Mouse (Mus musculus) embryonic facial prominence, embryonic 15.5 days (tissue): ENCODE measurements around the gene Abhd4. TPM values are rescaled to one million over a fixed set of nuclear protein-coding genes. Genes with fewer than 3 reads are reported as not detected.

Experiments
- ATAC-seq: fragments of 200-750 bp; cut with Nextera tagmentation; 2 replicates; pipeline ENCODE4 v1.8.0; 2017; ENCODE audit warnings: low read depth, moderate TSS enrichment; ENCODE audit not compliant: insufficient number of reproducible peaks, low FRiP score, low TSS enrichment
- H3K27ac ChIP-seq: fragments of 300-500 bp; sonication (generic); replicated peaks from 2 replicates; pipeline ENCODE4 v1.5.1; 2015; ENCODE audit warnings: mild to moderate bottlenecking, inconsistent platforms
- H3K27me3 ChIP-seq: fragments of 300-500 bp; sonication (generic); 2 replicates; pipeline ENCODE4 v1.6.1; 2015; ENCODE audit warnings: inconsistent platforms
- H3K36me3 ChIP-seq: fragments of 300-500 bp; sonication (generic); 2 replicates; pipeline ENCODE4 v1.6.1; 2015; ENCODE audit warnings: mild to moderate bottlenecking, inconsistent platforms
- H3K4me1 ChIP-seq: fragments of 300-500 bp; sonication (generic); 2 replicates; pipeline ENCODE4 v1.6.1; 2015; ENCODE audit warnings: inconsistent platforms
- H3K4me2 ChIP-seq: fragments of 300-500 bp; sonication (generic); replicated peaks from 2 replicates; pipeline ENCODE4 v1.6.1; 2015; ENCODE audit warnings: mild to moderate bottlenecking, inconsistent platforms
- H3K4me3 ChIP-seq: fragments of 300-500 bp; sonication (generic); replicated peaks from 2 replicates; pipeline ENCODE4 v1.5.1; 2015; ENCODE audit warnings: mild to moderate bottlenecking, inconsistent platforms
- H3K9ac ChIP-seq: fragments of 300-500 bp; sonication (generic); 2 replicates; pipeline ENCODE4 v1.6.1; 2015; ENCODE audit warnings: inconsistent platforms
- H3K9me3 ChIP-seq: fragments of 300-500 bp; sonication (generic); replicated peaks from 2 replicates; pipeline ENCODE4 v1.6.1; 2016; ENCODE audit warnings: inconsistent platforms
- WGBS: fragments of 180-500 bp; shearing (Covaris S2); methylation state at CpG from one replicate; pipeline ENCODE4 v1.1.7; 2015; 5-methylcytosine and 5-hydroxymethylcytosine counted together
- polyA plus RNA-seq: library from polyadenylated mRNA; unstranded; fragments of >200 nt; fragmentation: Nextera tagmentation; extraction: Ambion mirVana; gene quantifications from 2 replicates; pipeline ENCODE4 v1.2.1, GENCODE M21; 2015

The Abhd4 gene
- polyA plus RNA-seq, 1 experiment from 2014 or later, result 66.7 TPM

DNA sequence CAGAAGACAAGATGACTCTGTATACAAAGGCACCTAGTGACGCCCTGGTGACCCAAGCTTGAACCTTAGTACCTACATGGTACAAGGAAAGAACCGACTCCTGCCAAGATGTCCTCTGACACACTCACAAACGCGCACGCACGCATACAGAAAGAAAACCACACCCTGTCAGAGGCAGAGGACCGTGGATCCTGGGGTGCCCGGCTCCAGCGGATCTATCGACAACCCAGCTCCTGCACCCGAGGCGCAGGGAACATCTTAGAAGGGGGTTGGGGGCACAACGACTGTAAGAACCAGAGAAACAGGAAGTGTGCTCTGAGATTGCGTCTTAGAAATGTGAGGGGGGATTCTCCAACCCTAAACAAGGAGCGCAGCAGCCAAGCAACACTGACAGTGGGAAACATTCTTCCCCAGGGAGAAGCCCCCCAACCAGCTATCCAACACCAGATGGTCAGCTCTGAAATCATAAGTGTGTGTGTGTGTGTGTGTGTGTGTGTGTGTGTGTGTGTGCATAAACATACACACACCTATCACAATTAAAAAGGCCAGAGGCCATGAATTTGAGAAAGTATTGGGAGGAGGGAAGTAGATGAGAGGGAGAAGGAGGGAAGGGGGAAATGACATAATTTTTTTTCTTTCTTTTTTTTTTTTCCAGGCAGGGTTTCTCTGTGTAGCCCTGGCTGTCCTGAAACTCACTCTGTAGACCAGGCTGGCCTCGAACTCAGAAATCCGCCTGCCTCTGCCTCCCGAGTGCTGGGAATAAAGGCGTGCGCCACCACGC, 22.6 kb upstream of the Abhd4 start:
- no peaks in the 10 kb centered on the region for H3K27me3 ChIP-seq
- H3K9ac ChIP-seq, result no peak overlapping the region
- H3K4me1 ChIP-seq, result peaks cover 28% of the 10 kb centered on the region
- H3K9me3 ChIP-seq, result no peaks in the 10 kb centered on the region
- no peak overlapping the region for H3K27ac ChIP-seq
- no peak for ATAC-seq
- H3K4me3 ChIP-seq, result no peak overlapping the region
- 72% methylated on average over 21 of the region's 21 CpGs for WGBS
- no peak overlapping the region for H3K4me2 ChIP-seq
- H3K36me3 ChIP-seq, result peaks cover 13% of the 10 kb centered on the region

DNA sequence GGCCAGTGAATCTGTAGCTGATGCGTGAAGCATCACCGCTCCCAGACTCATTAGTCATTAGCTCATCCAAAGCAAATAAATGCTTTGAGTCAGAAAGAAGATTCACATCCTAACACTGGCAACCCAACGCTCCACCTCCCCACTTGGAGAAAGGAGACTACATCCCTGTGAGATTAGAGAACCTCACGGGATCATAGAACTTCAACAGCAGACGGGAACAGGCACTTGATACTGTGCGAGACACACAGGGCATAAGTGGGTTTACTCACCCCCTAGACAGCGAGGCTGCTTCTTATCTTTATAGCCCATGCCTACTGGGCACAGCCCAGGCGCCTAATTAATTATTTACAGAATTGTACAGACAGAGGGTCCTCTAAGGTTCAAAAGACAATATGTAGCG, 21.8 kb upstream of the Abhd4 start:
- Histone ChIP-seq H3K9me3 (no peaks in the 10 kb centered on the region), H3K9ac (no peak overlapping the region), H3K27me3 (no peaks in the 10 kb centered on the region), H3K27ac (no peak overlapping the region), H3K36me3 (peaks cover 13% of the 10 kb centered on the region), H3K4me1 (peaks cover 28% of the 10 kb centered on the region), H3K4me3 (no peak overlapping the region), H3K4me2 (no peak overlapping the region)
- no peak for ATAC-seq
- 68% methylated on average over 9 of the region's 9 CpGs for WGBS

DNA sequence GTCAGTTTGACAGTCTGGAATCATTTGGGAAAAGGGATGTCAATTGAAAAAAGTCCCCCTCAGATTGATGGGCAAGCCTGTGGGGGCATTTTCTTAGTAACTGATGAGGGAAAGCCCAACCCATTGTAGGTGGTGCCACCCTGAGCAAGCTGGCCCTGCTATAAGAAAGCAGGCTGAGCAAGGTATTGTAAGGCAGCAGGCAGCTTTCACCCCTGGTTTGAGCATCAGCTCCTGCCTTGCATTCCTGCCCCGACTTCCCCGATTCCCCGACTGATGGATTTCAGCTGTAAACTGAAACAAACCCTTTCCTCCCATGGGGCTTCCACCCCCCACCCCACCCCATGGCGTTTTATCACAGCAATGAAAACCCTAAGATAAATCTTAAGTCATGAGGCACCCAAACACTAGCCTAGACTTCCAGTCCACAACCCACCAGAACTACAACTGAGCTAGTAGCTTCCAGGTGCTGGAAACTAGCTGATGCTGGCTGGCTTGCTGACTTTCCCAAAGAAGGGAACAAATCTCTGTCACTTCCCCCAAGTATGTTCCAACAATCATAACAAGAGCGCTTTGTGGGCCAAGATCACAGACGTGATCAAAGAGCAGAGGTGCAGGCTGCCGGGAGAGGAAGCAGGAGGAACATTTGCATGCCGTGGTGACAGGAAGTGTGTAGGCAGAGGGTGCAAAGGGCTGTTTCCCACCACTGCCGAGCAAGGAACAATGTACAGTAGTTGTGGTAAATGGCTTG, 21.0 kb upstream of the Abhd4 start:
- Histone ChIP-seq H3K4me1 (peaks cover 22% of the 10 kb centered on the region), H3K4me2 (0 out of 2 replicates have a peak overlapping the region, but pooled peaks have one; percentile 0)
- no peak for ATAC-seq

DNA sequence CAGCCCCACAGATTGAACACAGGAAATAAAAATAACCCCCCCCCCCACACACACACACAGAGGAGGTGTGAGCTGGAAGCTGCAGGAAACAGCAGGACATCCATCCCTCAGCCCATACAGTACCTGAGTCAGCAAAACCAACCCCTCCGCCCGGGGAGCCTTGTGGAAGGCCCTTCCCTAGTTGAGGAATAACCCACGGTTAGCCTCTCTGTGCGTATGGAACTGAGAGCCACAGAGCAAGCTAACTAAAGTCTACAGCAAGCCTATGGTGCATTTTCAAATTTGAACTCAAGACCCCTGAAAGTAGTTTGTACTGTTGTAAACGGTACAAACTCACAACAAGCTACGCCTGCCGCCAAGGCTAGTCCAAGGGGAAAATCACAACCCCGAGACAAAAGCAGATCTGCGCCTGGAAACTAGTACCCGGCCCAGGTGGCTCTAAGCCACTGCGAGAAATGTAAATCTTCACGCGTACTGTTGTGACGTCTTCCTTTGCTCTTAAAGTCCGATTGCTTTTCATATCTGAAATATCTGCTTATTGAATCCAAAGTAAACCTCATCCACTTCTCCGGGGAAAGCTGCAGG, 20.3 kb upstream of the Abhd4 start:
- ATAC-seq, result no peak
- no peaks in the 10 kb centered on the region for H3K27me3 ChIP-seq
- H3K4me3 ChIP-seq, result no peak overlapping the region
- no peaks in the 10 kb centered on the region for H3K9me3 ChIP-seq
- WGBS, result 68% methylated on average over 16 of the region's 16 CpGs
- H3K36me3 ChIP-seq, result peaks cover 13% of the 10 kb centered on the region
- H3K27ac ChIP-seq, result peak overlapping the region; percentile 53
- H3K9ac ChIP-seq, result no peak overlapping the region
- peaks cover 16% of the 10 kb centered on the region for H3K4me1 ChIP-seq
- 0 out of 2 replicates have a peak overlapping the region, but pooled peaks have one; percentile 0 for H3K4me2 ChIP-seq

More for the DNA sequence above, 21.0 kb upstream of the Abhd4 start:
- H3K9me3 ChIP-seq, result no peaks in the 10 kb centered on the region
- no peak overlapping the region for H3K4me3 ChIP-seq
- H3K9ac ChIP-seq, result no peak overlapping the region
- H3K36me3 ChIP-seq, result peaks cover 13% of the 10 kb centered on the region
- no peaks in the 10 kb centered on the region for H3K27me3 ChIP-seq
- peak overlapping the region; percentile 53 for H3K27ac ChIP-seq
- 17% methylated on average over 9 of the region's 9 CpGs for WGBS

DNA sequence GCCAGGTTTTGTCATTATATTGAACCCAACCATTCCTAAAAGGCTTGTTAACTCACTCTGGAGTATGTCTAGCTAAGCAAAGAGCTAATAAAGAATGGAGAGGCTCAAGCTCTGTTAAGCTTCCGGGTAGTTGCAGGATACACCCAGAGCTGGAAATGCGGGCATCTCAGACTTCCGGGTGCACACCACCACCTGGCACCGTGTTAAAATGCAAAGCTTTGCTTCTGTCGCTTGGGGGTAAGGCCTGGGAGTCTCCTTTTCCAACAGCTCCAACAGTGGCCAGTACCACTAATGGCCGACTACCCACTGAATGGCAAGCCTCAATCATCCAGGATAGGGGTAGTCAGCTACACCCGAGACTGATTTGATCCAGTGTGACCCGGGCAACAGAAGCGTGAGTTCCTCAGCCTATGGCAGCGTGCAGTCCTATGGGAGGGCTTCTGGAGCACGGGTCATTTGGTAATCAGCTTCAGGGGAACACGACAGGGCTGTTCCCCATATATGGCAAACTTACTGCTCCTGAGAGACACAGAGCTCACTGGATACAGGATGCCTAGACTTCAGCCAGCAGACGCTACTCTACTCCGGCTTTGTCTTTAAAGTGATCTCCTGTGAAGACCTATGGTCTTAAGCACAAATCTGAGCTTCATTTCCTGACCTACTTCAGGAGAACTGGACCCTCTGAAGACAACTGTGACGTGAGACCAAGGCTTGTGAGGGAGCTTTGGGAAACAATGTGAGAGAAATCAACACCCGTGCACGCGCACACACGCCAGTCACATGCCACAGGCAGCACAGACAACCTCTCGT, 19.6 kb upstream of the Abhd4 start:
- no peak overlapping the region for H3K9ac ChIP-seq
- H3K9me3 ChIP-seq, result no peaks in the 10 kb centered on the region

DNA sequence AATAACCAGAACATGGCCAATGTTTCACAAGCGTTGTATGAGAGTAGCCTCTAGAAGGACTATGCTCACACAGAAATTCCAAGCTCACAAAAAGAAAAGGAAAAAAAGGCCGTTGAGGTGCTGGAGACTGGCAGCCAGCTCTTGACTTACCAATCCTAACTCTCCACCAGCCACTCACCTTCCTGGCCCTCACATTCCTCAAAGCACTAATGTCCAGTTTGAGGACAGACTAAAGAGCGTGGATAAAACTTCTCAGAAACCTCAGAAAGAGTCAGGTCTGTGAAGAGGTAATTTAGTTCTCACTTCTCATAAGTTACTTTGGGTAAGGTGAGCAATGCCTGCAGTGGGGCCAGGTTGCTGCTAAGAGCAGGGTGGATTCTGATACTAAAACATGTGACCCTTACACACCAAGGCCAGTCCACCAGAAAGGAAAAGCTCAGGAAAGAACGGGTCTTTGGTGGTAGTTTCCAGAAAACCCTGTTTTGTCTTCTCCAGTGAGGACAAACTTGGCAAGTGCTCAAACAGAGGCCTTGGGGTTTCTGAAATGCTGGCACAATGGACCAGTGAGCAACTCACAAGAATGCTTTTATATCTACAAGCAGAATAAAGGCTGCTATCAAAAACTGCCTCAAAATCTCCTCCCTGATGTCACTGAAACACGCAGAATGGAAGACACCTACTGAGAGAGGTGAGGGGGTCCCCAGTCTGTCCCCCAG, 18.0 kb upstream of the Abhd4 start:
- H3K27ac ChIP-seq, result no peak overlapping the region
- WGBS, result 83% methylated on average over 5 of the region's 5 CpGs

More for the DNA sequence above, 19.6 kb upstream of the Abhd4 start:
- no peak overlapping the region for H3K4me2 ChIP-seq
- H3K4me3 ChIP-seq, result no peak overlapping the region
- H3K27me3 ChIP-seq, result no peaks in the 10 kb centered on the region
- H3K4me1 ChIP-seq, result peaks cover 9% of the 10 kb centered on the region; the same call in 1 of the 2 replicates
- WGBS, result 78% methylated on average over 20 of the region's 20 CpGs
- H3K36me3 ChIP-seq, result peaks cover 17% of the 10 kb centered on the region
- H3K27ac ChIP-seq, result no peak overlapping the region; the same call in 1 of the 2 replicates
- no peak for ATAC-seq

DNA sequence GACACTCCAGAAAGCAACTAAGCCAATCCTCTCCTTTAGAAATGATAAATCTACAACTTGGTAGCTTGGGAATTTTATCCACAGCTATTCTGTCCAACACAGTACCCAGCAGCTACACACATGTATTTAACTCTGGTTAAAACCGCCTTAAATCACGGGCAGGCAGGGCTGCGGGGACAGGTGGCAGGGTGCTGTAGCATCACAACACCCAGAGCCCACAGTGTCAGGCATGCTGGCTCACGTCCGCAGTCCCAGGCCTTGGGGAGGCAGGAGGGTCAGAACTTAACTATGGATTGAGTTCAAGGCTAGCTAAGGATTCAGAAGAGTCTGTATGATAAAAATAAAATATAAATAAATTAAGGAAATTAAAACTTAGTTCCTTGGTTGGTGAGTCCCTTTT, 17.1 kb upstream of the Abhd4 start:
- Histone ChIP-seq H3K27ac (no peak overlapping the region), H3K9me3 (no peaks in the 10 kb centered on the region), H3K4me2 (no peak overlapping the region), H3K4me1 (peaks cover 9% of the 10 kb centered on the region; the same call in 1 of the 2 replicates), H3K9ac (no peak overlapping the region), H3K4me3 (no peak overlapping the region), H3K27me3 (no peaks in the 10 kb centered on the region), H3K36me3 (peaks cover 36% of the 10 kb centered on the region)
- no peak for ATAC-seq
- WGBS, result 87% methylated on average over 5 of the region's 5 CpGs

More for the DNA sequence above, 18.0 kb upstream of the Abhd4 start:
- peaks cover 27% of the 10 kb centered on the region for H3K36me3 ChIP-seq
- no peak overlapping the region for H3K9ac ChIP-seq
- no peaks in the 10 kb centered on the region for H3K9me3 ChIP-seq
- no peak overlapping the region for H3K4me3 ChIP-seq
- no peak for ATAC-seq
- H3K4me1 ChIP-seq, result peaks cover 9% of the 10 kb centered on the region; the same call in 1 of the 2 replicates
- H3K4me2 ChIP-seq, result no peak overlapping the region
- H3K27me3 ChIP-seq, result no peaks in the 10 kb centered on the region

DNA sequence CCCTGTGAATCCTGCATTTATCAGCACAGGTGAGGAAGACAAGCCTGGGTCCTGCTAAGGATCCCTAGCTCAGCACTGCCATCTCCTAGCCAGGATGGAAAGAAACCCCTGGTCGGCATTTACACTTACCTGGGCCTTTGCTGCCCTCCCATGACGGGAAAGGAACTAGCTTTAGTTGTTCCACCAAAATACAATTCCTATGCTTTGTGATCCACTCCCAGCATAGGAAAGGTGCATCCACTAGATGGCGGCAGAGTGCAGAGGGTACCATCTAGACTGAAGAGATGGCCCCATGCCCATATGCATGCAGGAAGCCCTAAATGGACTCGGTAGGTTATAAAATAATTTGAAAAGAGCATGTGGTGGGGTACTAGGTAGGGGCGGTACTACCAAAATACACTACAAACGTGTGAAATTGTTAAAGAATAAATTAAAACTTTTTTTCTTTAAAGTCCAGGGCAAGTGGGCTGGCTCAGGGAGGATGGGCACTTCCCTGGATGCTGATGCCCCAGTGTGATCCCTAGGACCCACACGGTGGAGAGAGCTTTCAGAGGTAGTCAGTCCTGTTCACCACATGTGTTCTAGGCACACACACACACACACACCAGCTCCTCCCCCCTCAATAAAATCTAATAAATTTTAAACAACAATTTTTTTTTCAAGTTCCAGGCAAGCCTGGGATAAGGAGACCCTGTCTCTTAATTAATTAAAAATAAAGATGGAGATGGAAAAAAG, 14.8 kb upstream of the Abhd4 start:
- no peak overlapping the region for H3K4me2 ChIP-seq
- peak; percentile 35; the same call in 1 of the 2 replicates for ATAC-seq
- peaks cover 51% of the 10 kb centered on the region for H3K36me3 ChIP-seq
- WGBS, result 18% methylated on average over 7 of the region's 7 CpGs
- H3K9ac ChIP-seq, result no peak overlapping the region
- no peaks in the 10 kb centered on the region for H3K27me3 ChIP-seq
- H3K4me1 ChIP-seq, result no peaks in the 10 kb centered on the region
- no peaks in the 10 kb centered on the region for H3K9me3 ChIP-seq
- H3K4me3 ChIP-seq, result no peak overlapping the region
- no peak overlapping the region for H3K27ac ChIP-seq

DNA sequence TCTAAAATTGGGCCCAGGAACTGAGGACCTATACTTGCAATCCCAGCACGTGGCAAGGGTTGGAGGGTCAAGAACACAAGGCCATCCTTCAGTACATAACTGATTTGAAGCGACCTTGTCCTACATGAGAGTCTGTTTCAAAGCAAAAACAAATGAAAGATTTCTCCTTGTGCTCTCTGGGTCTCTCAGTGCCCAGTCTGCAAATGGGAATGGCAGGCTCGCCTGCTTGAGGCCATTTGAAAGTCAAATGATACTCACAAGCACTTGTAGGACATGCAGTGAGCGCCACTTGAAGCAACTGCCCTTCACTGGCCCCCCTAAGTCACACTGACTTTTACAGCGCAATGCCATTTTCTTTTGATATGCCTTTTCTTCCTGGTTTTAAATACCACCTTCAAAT, 13.4 kb upstream of the Abhd4 start:
- peaks cover 52% of the 10 kb centered on the region for H3K36me3 ChIP-seq
- no peak overlapping the region for H3K4me3 ChIP-seq
- no peaks in the 10 kb centered on the region for H3K9me3 ChIP-seq
- H3K27ac ChIP-seq, result no peak overlapping the region
- no peaks in the 10 kb centered on the region for H3K4me1 ChIP-seq
- ATAC-seq, result no peak
- H3K27me3 ChIP-seq, result no peaks in the 10 kb centered on the region
- no peak overlapping the region for H3K4me2 ChIP-seq
- 86% methylated on average over 5 of the region's 5 CpGs for WGBS
- no peak overlapping the region for H3K9ac ChIP-seq

DNA sequence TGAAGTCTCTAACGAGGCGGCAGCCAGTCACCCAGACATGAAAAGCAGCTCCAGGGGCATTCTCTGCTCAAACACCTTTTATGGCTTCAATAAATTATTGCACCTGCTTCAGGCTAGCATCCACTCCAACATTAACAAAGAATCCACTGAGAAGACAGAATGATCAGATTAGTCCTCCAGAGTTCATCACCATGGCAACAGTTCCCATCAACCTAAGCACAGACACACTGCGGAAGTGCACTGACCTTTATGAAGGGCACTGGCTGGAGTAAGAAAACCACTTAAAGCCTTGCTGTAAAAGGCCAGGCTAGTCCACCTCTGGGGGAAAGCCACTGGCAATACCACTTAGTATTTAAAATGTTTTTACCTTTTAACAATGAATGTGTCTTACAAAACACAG, 9.8 kb upstream of the Abhd4 start:
- no peaks in the 10 kb centered on the region for H3K9me3 ChIP-seq
- peaks cover 7% of the 10 kb centered on the region for H3K4me1 ChIP-seq
- H3K4me2 ChIP-seq, result no peak overlapping the region
- peaks cover 60% of the 10 kb centered on the region for H3K36me3 ChIP-seq
- no peak overlapping the region for H3K9ac ChIP-seq
- H3K4me3 ChIP-seq, result no peak overlapping the region
- H3K27me3 ChIP-seq, result no peaks in the 10 kb centered on the region
- ATAC-seq, result no peak
- H3K27ac ChIP-seq, result no peak overlapping the region
- WGBS, result 67% methylated on average over 3 of the region's 3 CpGs
